ENCODE assay signal across 11 mouse cellular contexts in genomic region chr17:7075519-7075918, GRCm38 (mm10). TPM values are rescaled to one million over a fixed set of nuclear protein-coding genes. Genes with fewer than 3 reads are reported as not detected.
DNase-seq lines count a peak whose midpoint lies in the region; ATAC-seq lines count a peak whose summit lies in the region.
"Had no signal": no experiment of that assay in that cellular context is flagged by ENCODE, and none has a peak within 500 bp of the region (broad histone marks: within the 10 kb centered on the region; RNA-seq: fewer than 3 reads in every experiment).

No protein-coding gene starts in this region.

- peak; percentile 72 for DNase-seq in heart, adult 11 months
- peak; percentile 0 for DNase-seq in lung, postnatal 36 days

- peak; percentile 81 for ATAC-seq in common myeloid progenitor, adult 5-6 weeks (replicated peaks; ENCODE audit: low read depth, poor library complexity, severe bottlenecking)
- peak; percentile 64 for ATAC-seq in megakaryocyte progenitor cell, adult 5-6 weeks (replicated peaks; ENCODE audit: poor library complexity)
- ATAC-seq in monocyte, adult 5-6 weeks (replicated peaks; ENCODE audit: insufficient number of reproducible peaks, low FRiP score, low TSS enrichment, poor library complexity, severe bottlenecking), result peak; percentile 64

RNA-seq across cellular contexts. Expression of gene Gm1604a, which starts 50.2 kb away (rescaled TPM):
- 0.41 TPM in 1 of 2 replicates, not detected in the other for total RNA-seq in common myeloid progenitor, adult 5-6 weeks (2017)
- not detected in 2 replicates for total RNA-seq in megakaryocyte progenitor cell, adult 5-6 weeks (2015)
- 6.0 and 6.4 TPM in 2 replicates for total RNA-seq in megakaryocyte progenitor cell, adult 5-6 weeks (2017)
- not detected in 3 replicates for total RNA-seq in monocyte, adult 5-6 weeks (2017)
- total RNA-seq: adrenal gland, adult 18-20 months; adrenal gland, adult 8-10 months; adrenal gland, postnatal 14 days; adrenal gland, postnatal 36 days; CH12.LX; G1E had no signal

Comparison
In these comparisons a context has a peak if more than half of its experiments do, and no peak if none do; other contexts are left out.
1. Peak in every context shown above with its lines: DNase-seq and ATAC-seq.